Mouse (Mus musculus) naive thymus-derived CD4-positive, alpha-beta T cell, adult 2 months (primary cell): ENCODE data around the gene Prkaa1.
A peak's percentile ranks its signal among the peaks of the same experiment; 100 is the strongest.

Experiments
- DNase-seq: peaks from one replicate; pipeline ENCODE4 v3.0.0-alpha.2; 2011; ENCODE audit warnings: low read depth

Gene Prkaa1

GRCm38 (mm10) chr15:5143361-5144020, at the start of gene Prkaa1:
Gene Prkaa1, plus strand, starts transcription at chr15:5143861.
- peak; percentile 75 for DNase-seq

- no peak for DNase-seq
These were observed 47.9 kb upstream of the Prkaa1 start for GRCm38 (mm10) chr15:5095534-5096301.

GRCm38 (mm10) chr15:5097376-5097775, 46.3 kb upstream of the Prkaa1 start:
- no peak for DNase-seq

- no peak for DNase-seq
These were observed 41.3 kb upstream of the Prkaa1 start for GRCm38 (mm10) chr15:5102312-5102711.

GRCm38 (mm10) chr15:5105891-5106290, 37.8 kb upstream of the Prkaa1 start:
- no peak for DNase-seq

- DNase-seq, result peak; percentile 80
These were observed 37.4 kb upstream of the Prkaa1 start for GRCm38 (mm10) chr15:5106293-5106692.

GRCm38 (mm10) chr15:5107686-5108654, 35.7 kb upstream of the Prkaa1 start, which contains the start of gene Card6:
Gene Card6, minus strand, starts transcription at chr15:5108539.
- peak; percentile 88 for DNase-seq

- peak; percentile 69 for DNase-seq
These were observed 35.0 kb upstream of the Prkaa1 start for GRCm38 (mm10) chr15:5108655-5109040.

GRCm38 (mm10) chr15:5112651-5113050, 31.0 kb upstream of the Prkaa1 start:
- no peak for DNase-seq

- no peak for DNase-seq
These were observed 28.5 kb upstream of the Prkaa1 start for GRCm38 (mm10) chr15:5115173-5115572.

- DNase-seq, result peak; percentile 98
These were observed 27.2 kb upstream of the Prkaa1 start, which contains the start of gene Rpl37 for GRCm38 (mm10) chr15:5116270-5117030. Gene Rpl37, plus strand, starts transcription at chr15:5116645.

- DNase-seq, result peak; percentile 63
These were observed 26.5 kb upstream of the Prkaa1 start for GRCm38 (mm10) chr15:5117031-5117601.

- no peak for DNase-seq
These were observed 25.0 kb upstream of the Prkaa1 start for GRCm38 (mm10) chr15:5118626-5119025.

- no peak for DNase-seq
These were observed 24.5 kb upstream of the Prkaa1 start for GRCm38 (mm10) chr15:5119192-5119591.

- DNase-seq, result peak; percentile 16
These were observed 24.0 kb upstream of the Prkaa1 start for GRCm38 (mm10) chr15:5119707-5120106.

- no peak for DNase-seq
These were observed 21.9 kb upstream of the Prkaa1 start for GRCm38 (mm10) chr15:5121535-5122313.

- DNase-seq, result no peak
These were observed 17.2 kb upstream of the Prkaa1 start for GRCm38 (mm10) chr15:5126456-5126855.

GRCm38 (mm10) chr15:5127487-5127886, 16.2 kb upstream of the Prkaa1 start:
- DNase-seq, result no peak

- no peak for DNase-seq
These were observed 15.3 kb upstream of the Prkaa1 start for GRCm38 (mm10) chr15:5128176-5128940.
